Mouse (Mus musculus) adrenal gland, postnatal 36 days (tissue): ENCODE results near the gene Lysmd4. TPM values are rescaled to one million over a fixed set of nuclear protein-coding genes. Genes with fewer than 3 reads are reported as not detected.
A peak's percentile ranks its signal among the peaks of the same experiment; 100 is the strongest.

Experiments used
- DNase-seq, 2 experiments: peaks; one replicate each; pipeline ENCODE4 v3.0.0; 2021; ENCODE audit warnings: mixed read lengths in 1 of 2
- total RNA-seq, 2 experiments: library from RNA; stranded (reverse); gene quantifications; 2 replicates each; pipeline ENCODE4 v1.2.3; 2021

The Lysmd4 gene
- total RNA-seq, 2 experiments from 2014 or later: 9.0 to 10.4 TPM

- DNase-seq: peak in 1 of 2 experiments; percentile 5
These were observed 119.8 kb downstream of the Lysmd4 start for GRCm38 (mm10) chr7:67342067-67342625.

- DNase-seq: no peak
These were observed 122.1 kb downstream of the Lysmd4 start for GRCm38 (mm10) chr7:67344443-67344842.

- DNase-seq: no peak
These were observed 130.6 kb downstream of the Lysmd4 start for GRCm38 (mm10) chr7:67352989-67353388.

- peak in 1 of 2 experiments; percentile 11 for DNase-seq
These were observed 131.3 kb downstream of the Lysmd4 start for GRCm38 (mm10) chr7:67353667-67354066.

GRCm38 (mm10) chr7:67355870-67356269 is 133.5 kb downstream of the Lysmd4 start:
- no peak for DNase-seq

Other genes with a start within 250 kb of the Lysmd4 start
- gene Mef2a, start 150.3 kb downstream of the Lysmd4 start, total RNA-seq: 10 to 100 TPM; 52.6 to 57.7 TPM